Mouse (Mus musculus): ENCODE measurements around the gene Bcl3.
"Not testable (repeated sequence)": the region's sequence is repeated elsewhere in the genome, so short reads cannot be mapped to it uniquely, and the experiment has no call there.

Gene Bcl3

GRCm38 (mm10) chr7:19806356-19806969 is 16.1 kb downstream of the Bcl3 start:
- DNase-seq (ENCODE audit: low read depth, low spot score), result no peak

GRCm38 (mm10) chr7:19802995-19803394 is 19.6 kb downstream of the Bcl3 start:
- no peak for DNase-seq (ENCODE audit: low read depth, low spot score)

GRCm38 (mm10) chr7:19800764-19801163 is 21.8 kb downstream of the Bcl3 start:
- DNase-seq (ENCODE audit: low read depth, low spot score), result no peak

GRCm38 (mm10) chr7:19796697-19797588 is 25.6 kb downstream of the Bcl3 start, which contains the start of gene Cblc:
Gene Cblc (minus strand): TSS chr7:19796809.
- DNase-seq (ENCODE audit: low read depth, low spot score), result no peak

- DNase-seq (ENCODE audit: low read depth, low spot score), result no peak
Observed at GRCm38 (mm10) chr7:19796254-19796653, 26.3 kb downstream of the Bcl3 start.

GRCm38 (mm10) chr7:19795236-19795635 is 27.3 kb downstream of the Bcl3 start:
- DNase-seq (ENCODE audit: low read depth, low spot score), result no peak

- DNase-seq (ENCODE audit: low read depth, low spot score), result no peak
Observed at GRCm38 (mm10) chr7:19792701-19793630, 29.6 kb downstream of the Bcl3 start.

GRCm38 (mm10) chr7:19791504-19791903 is 31.1 kb downstream of the Bcl3 start:
- not testable (repeated sequence) for DNase-seq (ENCODE audit: low read depth, low spot score)

GRCm38 (mm10) chr7:19789904-19790347 is 32.6 kb downstream of the Bcl3 start:
- DNase-seq (ENCODE audit: low read depth, low spot score), result peak; percentile 73

GRCm38 (mm10) chr7:19785874-19786458 is 36.6 kb downstream of the Bcl3 start:
- no peak for DNase-seq (ENCODE audit: low read depth, low spot score)

GRCm38 (mm10) chr7:19784764-19785535 is 37.6 kb downstream of the Bcl3 start:
- no peak for DNase-seq (ENCODE audit: low read depth, low spot score)

GRCm38 (mm10) chr7:19783630-19784029 is 38.9 kb downstream of the Bcl3 start:
- no peak for DNase-seq (ENCODE audit: low read depth, low spot score)

- no peak for DNase-seq (ENCODE audit: low read depth, low spot score)
Observed at GRCm38 (mm10) chr7:19782645-19783044, 39.9 kb downstream of the Bcl3 start.

GRCm38 (mm10) chr7:19781741-19782140 is 40.8 kb downstream of the Bcl3 start:
- no peak for DNase-seq (ENCODE audit: low read depth, low spot score)

- DNase-seq (ENCODE audit: low read depth, low spot score), result no peak
Observed at GRCm38 (mm10) chr7:19779903-19780302, 42.7 kb downstream of the Bcl3 start.

GRCm38 (mm10) chr7:19778645-19779044 is 43.9 kb downstream of the Bcl3 start:
- DNase-seq (ENCODE audit: low read depth, low spot score), result no peak

- DNase-seq (ENCODE audit: low read depth, low spot score), result no peak
Observed at GRCm38 (mm10) chr7:19777049-19777723, 45.4 kb downstream of the Bcl3 start.

- no peak for DNase-seq (ENCODE audit: low read depth, low spot score)
Observed at GRCm38 (mm10) chr7:19771682-19772081, 50.9 kb downstream of the Bcl3 start.

GRCm38 (mm10) chr7:19770984-19771391 is 51.6 kb downstream of the Bcl3 start, which contains the start of gene Bcam:
Gene Bcam (minus strand): TSS chr7:19771016.
- DNase-seq (ENCODE audit: low read depth, low spot score), result no peak

GRCm38 (mm10) chr7:19770375-19770754 is 52.2 kb downstream of the Bcl3 start:
- DNase-seq (ENCODE audit: low read depth, low spot score), result peak; percentile 61
